Mouse (Mus musculus): ENCODE data around the gene Mef2d. TPM values are rescaled to one million over a fixed set of nuclear protein-coding genes. Genes with fewer than 3 reads are reported as not detected.

The Mef2d gene
- polyA plus RNA-seq, 1 experiment, result 60.2 TPM

DNA sequence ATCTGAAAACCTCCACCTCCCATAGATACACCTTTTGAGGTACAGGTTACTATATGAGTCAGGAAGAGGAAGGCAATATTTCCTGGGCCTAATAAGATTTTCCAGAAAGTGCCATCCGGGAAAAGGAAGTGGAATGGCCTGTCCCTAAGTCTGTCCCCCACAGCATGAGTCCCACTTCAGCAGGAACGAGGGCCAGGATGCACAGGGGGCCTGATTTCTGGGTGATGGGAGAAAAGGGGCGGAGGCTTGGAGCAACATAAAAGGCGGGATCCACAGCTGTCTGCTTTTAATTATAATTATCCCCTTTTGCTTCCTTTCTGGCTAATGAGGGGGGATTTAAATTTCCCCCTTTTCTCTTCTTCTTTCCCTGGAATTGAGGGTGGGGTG, 63.0 kb downstream of the Mef2d start:
- Histone ChIP-seq H3K27me3 (replicated peaks) (peaks cover 100% of the 10 kb centered on the region), H3K9me3 (no peaks in the 10 kb centered on the region), H3K4me1 (peaks cover 18% of the 10 kb centered on the region), H3K36me3 (replicated peaks; ENCODE audit: low read length) (no peaks in the 10 kb centered on the region), H3K4me3 (replicated peaks) (no peak overlapping the region)
- no peak for TF ChIP-seq FLI1 (IDR thresholded peaks at IDR 0.05; ENCODE audit: low read length)
- no peak for TF ChIP-seq GATA1 (IDR thresholded peaks at IDR 0.05; ENCODE audit: borderline replicate concordance, low read length)

DNA sequence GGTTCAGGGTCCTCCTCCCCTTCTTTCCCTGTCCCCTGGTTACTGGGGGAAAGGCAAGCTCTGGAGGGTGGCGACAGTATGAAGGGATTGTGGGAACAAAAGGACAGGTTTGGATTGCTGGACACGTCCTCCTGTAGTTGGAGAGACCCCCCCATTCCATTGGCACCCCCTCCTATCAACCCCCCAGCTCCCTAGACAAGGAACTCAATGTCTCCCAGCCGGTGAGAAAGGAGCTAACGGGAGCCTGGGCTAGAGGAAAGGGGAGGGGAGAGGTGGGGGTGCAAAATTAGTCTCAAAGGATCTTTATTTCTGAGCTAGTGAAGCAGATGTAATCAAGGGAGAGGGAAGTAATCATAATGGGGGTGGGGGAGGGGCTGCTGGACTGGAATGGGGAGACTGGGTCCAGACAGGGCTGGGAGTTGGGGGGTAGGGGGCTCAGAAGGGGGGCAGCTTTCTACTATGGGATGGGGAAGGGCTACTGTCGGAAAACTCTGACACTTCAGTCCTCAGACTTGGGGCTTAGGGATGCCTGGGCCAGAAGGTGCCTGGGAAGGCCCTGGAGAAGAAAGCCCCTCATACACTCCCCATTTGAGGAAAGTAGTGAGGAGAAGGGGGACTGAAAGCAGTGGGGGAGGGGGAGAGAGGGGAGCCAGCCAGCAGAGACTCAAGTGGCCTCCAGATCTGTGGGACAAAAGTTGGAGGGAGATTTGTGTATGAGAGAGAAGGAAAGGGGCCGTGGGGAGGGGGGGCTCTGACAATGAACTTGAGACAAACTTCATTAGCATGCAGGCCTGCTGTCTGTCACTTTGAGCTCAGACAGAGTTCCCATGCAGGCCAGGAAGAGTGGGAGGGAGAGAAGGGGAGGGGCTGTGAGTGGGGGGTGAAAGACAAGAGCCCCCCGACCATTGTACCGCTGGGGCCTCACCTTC, 63.7 kb downstream of the Mef2d start:
- Histone ChIP-seq H3K4me3 (replicated peaks) (no peak overlapping the region), H3K36me3 (replicated peaks; ENCODE audit: low read length) (no peaks in the 10 kb centered on the region), H3K9me3 (no peaks in the 10 kb centered on the region), H3K4me1 (peaks cover 13% of the 10 kb centered on the region), H3K27me3 (replicated peaks) (peaks cover 100% of the 10 kb centered on the region)
- TF ChIP-seq GATA1 (IDR thresholded peaks at IDR 0.05; ENCODE audit: borderline replicate concordance, low read length), result no peak
- no peak for TF ChIP-seq FLI1 (IDR thresholded peaks at IDR 0.05; ENCODE audit: low read length)

DNA sequence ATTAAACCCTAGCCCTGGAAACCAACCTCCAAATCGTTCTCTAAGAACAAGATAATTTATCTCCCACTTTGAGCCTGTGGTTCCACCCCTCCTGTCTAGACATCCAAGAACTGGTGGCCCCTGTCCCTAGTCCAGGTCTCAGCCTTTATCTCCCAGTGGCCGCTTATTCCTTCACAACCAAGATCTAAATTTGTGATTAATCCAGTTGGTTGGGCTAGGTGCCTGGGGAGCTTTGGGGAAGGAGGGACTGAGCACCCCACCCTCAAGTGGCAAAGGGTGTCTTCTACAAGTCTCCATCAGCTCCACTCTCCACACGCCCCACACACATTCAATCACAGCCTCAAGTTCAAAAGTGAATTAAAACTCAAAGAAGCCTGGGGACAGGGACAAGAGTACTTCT, 64.3 kb downstream of the Mef2d start:
- Histone ChIP-seq H3K4me3 (replicated peaks) (no peak overlapping the region), H3K9me3 (no peaks in the 10 kb centered on the region), H3K27me3 (replicated peaks) (peaks cover 100% of the 10 kb centered on the region), H3K4me1 (peaks cover 10% of the 10 kb centered on the region; the same call in 1 of the 2 replicates), H3K36me3 (replicated peaks; ENCODE audit: low read length) (no peaks in the 10 kb centered on the region)
- TF ChIP-seq GATA1 (IDR thresholded peaks at IDR 0.05; ENCODE audit: borderline replicate concordance, low read length) (no peak), FLI1 (IDR thresholded peaks at IDR 0.05; ENCODE audit: low read length) (no peak)

DNA sequence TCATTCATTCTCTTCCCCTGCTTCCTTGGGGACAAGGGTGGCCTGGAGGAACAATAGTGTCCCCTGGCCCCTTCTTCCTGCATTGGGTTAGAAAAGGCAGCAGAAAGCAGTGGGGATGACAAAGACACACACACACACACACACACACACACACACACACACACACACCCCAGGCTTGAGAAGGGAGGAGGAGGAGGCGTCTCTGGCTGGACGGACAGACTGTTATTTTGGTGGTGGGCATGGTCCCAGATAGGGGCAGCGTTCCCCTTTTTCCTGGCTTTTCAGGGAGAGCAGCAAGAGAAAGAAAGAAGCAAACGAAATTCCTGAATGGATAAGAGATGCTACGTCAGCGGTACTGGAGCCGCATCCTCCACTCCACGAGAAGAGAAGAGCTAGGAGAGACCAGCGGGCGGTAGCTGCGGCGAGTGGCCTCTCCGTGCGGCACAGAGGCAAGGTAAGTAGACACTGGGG, 64.8 kb downstream of the Mef2d start:
- Histone ChIP-seq H3K27me3 (replicated peaks) (peaks cover 100% of the 10 kb centered on the region), H3K9me3 (no peaks in the 10 kb centered on the region), H3K4me3 (replicated peaks) (no peak overlapping the region), H3K4me1 (peaks cover 10% of the 10 kb centered on the region; the same call in 1 of the 2 replicates), H3K36me3 (replicated peaks; ENCODE audit: low read length) (no peaks in the 10 kb centered on the region)
- TF ChIP-seq FLI1 (IDR thresholded peaks at IDR 0.05; ENCODE audit: low read length) (no peak), GATA1 (IDR thresholded peaks at IDR 0.05; ENCODE audit: borderline replicate concordance, low read length) (no peak)

GRCm38 (mm10) chr3:88207451-88208100, 65.4 kb downstream of the Mef2d start:
- Histone ChIP-seq H3K4me1 (peaks cover 10% of the 10 kb centered on the region; the same call in 1 of the 2 replicates), H3K4me3 (replicated peaks) (no peak overlapping the region), H3K9me3 (no peaks in the 10 kb centered on the region), H3K36me3 (replicated peaks; ENCODE audit: low read length) (no peaks in the 10 kb centered on the region), H3K27me3 (replicated peaks) (peaks cover 100% of the 10 kb centered on the region)
- TF ChIP-seq FLI1 (IDR thresholded peaks at IDR 0.05; ENCODE audit: low read length) (no peak), GATA1 (IDR thresholded peaks at IDR 0.05; ENCODE audit: borderline replicate concordance, low read length) (no peak)

DNA sequence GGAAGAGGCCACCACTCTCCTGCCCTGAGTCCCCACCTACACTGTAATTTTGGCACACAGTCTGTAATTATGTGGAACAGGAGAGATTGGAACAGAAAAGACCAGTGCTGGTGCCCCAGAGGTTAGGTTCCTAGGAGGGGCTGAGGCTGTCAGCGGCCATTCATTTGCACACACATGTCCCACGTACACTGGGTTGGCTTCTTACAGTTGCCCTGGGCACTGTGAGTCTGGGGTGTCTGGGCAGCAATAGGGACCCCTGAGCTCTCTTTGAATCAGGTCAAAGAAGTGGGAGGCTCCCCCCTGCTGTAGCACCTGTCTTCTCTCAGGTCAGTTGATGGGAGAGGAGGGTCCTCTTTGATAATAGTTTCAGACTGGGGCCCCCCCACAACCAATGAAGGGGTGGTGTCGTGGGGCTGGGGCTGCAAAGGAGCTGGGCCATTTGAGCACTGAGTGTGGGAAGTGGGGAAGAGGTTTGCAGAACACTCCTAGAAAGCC, 66.1 kb downstream of the Mef2d start:
- peaks cover 99% of the 10 kb centered on the region for H3K27me3 ChIP-seq (replicated peaks)

DNA sequence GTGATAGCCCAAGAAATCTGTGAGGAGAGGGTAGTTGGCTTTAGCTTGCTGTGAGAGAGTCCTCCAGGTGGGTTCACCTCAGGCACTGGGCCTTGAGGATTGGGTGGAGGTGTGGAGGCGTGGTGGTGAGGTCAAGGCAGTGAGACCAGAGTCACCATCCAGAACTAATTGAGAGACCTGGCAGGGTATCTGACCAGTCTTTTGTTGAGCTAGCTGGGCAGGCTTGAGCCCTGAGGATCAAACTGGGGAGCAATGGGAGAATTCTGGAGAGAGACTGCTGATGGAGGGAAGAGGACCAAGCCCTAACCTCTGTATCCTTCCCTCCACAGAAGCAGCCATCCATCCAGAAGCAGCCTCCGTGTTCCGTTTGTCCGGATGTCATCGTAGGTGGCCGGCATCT, 67.1 kb downstream of the Mef2d start:
- H3K4me1 ChIP-seq, result peaks cover 12% of the 10 kb centered on the region
- H3K27me3 ChIP-seq (replicated peaks), result peaks cover 99% of the 10 kb centered on the region
- H3K9me3 ChIP-seq, result no peaks in the 10 kb centered on the region
- no peaks in the 10 kb centered on the region for H3K36me3 ChIP-seq (replicated peaks; ENCODE audit: low read length)
- TF ChIP-seq GATA1 (IDR thresholded peaks at IDR 0.05; ENCODE audit: borderline replicate concordance, low read length), result no peak
- no peak overlapping the region for H3K4me3 ChIP-seq (replicated peaks)

More for the DNA sequence above, 66.1 kb downstream of the Mef2d start:
- Histone ChIP-seq H3K4me3 (replicated peaks) (no peak overlapping the region), H3K4me1 (peaks cover 10% of the 10 kb centered on the region; the same call in 1 of the 2 replicates), H3K36me3 (replicated peaks; ENCODE audit: low read length) (no peaks in the 10 kb centered on the region), H3K9me3 (no peaks in the 10 kb centered on the region)
- TF ChIP-seq FLI1 (IDR thresholded peaks at IDR 0.05; ENCODE audit: low read length) (no peak), GATA1 (IDR thresholded peaks at IDR 0.05; ENCODE audit: borderline replicate concordance, low read length) (no peak)

GRCm38 (mm10) chr3:88210121-88210520, 67.9 kb downstream of the Mef2d start:
- H3K27me3 ChIP-seq (replicated peaks), result peaks cover 99% of the 10 kb centered on the region
- H3K4me1 ChIP-seq, result peaks cover 20% of the 10 kb centered on the region
- no peaks in the 10 kb centered on the region for H3K36me3 ChIP-seq (replicated peaks; ENCODE audit: low read length)
- H3K4me3 ChIP-seq (replicated peaks), result no peak overlapping the region
- TF ChIP-seq FLI1 (IDR thresholded peaks at IDR 0.05; ENCODE audit: low read length), result no peak
- no peak for TF ChIP-seq GATA1 (IDR thresholded peaks at IDR 0.05; ENCODE audit: borderline replicate concordance, low read length)
- 0 out of 2 replicates have a peak, but pooled peaks cover 2% of the 10 kb centered on the region for H3K9me3 ChIP-seq

DNA sequence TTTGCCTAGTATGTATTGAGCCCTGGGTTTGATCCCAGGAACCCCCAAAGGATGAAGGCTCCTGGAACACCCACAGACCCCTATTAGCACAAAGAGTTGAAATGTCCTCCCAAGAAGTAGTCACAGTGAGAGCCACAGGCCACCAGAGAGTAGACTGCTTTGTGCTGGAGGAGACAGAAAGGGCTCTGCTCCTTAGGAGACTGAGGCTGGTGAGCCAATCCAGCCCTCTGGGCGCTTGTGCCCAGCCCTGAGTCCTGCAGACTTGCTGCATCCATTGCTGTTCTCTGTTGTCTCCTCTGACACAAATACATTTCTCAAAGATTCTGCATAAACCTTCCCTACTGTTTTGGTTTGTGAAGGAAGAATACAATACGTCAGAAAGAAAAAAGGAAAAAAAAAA, 68.7 kb downstream of the Mef2d start:
- Histone ChIP-seq H3K36me3 (replicated peaks; ENCODE audit: low read length) (no peaks in the 10 kb centered on the region), H3K4me1 (peaks cover 28% of the 10 kb centered on the region), H3K27me3 (replicated peaks) (peaks cover 99% of the 10 kb centered on the region), H3K4me3 (replicated peaks) (no peak overlapping the region), H3K9me3 (0 out of 2 replicates have a peak, but pooled peaks cover 2% of the 10 kb centered on the region)
- no peak for TF ChIP-seq GATA1 (IDR thresholded peaks at IDR 0.05; ENCODE audit: borderline replicate concordance, low read length)
- TF ChIP-seq FLI1 (IDR thresholded peaks at IDR 0.05; ENCODE audit: low read length), result no peak
